Mouse (Mus musculus): Measurements from ENCODE around the gene Hnrnpul2. TPM values are rescaled to one million over a fixed set of nuclear protein-coding genes. Genes with fewer than 3 reads are reported as not detected.

The Hnrnpul2 gene
- polyA plus RNA-seq (2015; fragmentation: Nextera tagmentation; extraction: Ambion mirVana), result 5.5 and 6.3 TPM in 2 replicates

DNA sequence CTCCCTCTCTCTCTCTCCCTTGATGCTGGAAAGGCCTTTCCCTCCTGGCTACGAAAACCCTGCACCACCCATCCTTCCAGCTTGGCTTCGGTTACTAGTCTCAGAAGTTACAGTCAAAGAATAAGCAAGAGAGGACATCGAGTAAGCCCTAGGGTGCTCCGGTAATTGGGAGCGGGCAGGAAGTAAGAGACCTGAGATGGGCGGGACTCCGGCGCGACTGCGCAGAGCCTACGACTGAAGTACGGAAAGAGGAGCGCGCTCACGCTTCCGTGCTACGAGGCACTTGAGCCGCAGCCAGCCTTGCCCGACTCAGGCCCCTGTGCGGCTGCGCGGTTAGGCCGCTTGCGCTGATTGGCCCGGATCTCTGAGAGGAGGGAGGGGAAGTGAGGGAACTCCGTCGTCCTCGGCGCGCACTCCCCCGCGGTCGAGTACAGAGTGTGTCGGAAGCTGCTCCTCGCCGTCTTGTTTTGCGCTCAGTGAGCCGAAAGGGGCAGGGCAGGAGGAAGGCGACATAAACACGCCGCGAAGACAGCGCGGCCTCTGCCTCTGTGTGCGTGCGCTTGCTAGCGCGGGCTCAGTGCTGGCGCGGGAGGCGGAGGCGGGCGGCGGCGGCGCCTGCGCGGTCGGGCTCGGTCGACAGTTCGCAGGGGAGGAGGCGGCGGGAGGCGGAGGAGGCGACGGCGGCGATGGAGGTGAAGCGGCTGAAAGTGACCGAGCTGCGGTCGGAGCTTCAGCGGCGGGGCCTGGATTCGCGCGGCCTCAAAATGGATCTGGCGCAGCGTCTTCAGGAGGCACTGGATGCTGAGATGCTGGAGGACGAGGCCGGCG lies at the start of gene Hnrnpul2:
Gene Hnrnpul2, plus strand, starts transcription at position 415 of the 828 bp plus-strand sequence.
- ATAC-seq (replicated peaks; ENCODE audit: low FRiP score, low read depth) (peak; percentile 95), DNase-seq (ENCODE audit: low spot score) (peak; percentile 99)
- H3K4me3 ChIP-seq (replicated peaks; ENCODE audit: low read depth, low read length), result peak within 1 kb of the TSS; percentile 98
- peak within 1 kb of the TSS; percentile 99 for H3K27ac ChIP-seq
- peak within 1 kb of the TSS; percentile 98 for H3K9ac ChIP-seq (ENCODE audit: low read depth, low read length)
- no peaks in the 10 kb centered on the region for H3K9me3 ChIP-seq (replicated peaks; ENCODE audit: low read length)
- H3K27me3 ChIP-seq (ENCODE audit: insufficient read depth, low read length), result no peaks in the 10 kb centered on the region
- no peaks in the 10 kb centered on the region; the same call in none of the 2 replicates for H3K4me1 ChIP-seq (replicated peaks; ENCODE audit: insufficient read depth, low read length)
- no peak for TF ChIP-seq CTCF (IDR thresholded peaks at IDR 0.05; ENCODE audit: low read depth)
- under 1% methylated on average over 82 of the region's 83 CpGs for WGBS
- peak within 1 kb of the TSS; percentile 85 for H3K4me2 ChIP-seq (ENCODE audit: low read length)
- peaks cover 25% of the 10 kb centered on the region for H3K36me3 ChIP-seq (ENCODE audit: insufficient read depth, low read length)

DNA sequence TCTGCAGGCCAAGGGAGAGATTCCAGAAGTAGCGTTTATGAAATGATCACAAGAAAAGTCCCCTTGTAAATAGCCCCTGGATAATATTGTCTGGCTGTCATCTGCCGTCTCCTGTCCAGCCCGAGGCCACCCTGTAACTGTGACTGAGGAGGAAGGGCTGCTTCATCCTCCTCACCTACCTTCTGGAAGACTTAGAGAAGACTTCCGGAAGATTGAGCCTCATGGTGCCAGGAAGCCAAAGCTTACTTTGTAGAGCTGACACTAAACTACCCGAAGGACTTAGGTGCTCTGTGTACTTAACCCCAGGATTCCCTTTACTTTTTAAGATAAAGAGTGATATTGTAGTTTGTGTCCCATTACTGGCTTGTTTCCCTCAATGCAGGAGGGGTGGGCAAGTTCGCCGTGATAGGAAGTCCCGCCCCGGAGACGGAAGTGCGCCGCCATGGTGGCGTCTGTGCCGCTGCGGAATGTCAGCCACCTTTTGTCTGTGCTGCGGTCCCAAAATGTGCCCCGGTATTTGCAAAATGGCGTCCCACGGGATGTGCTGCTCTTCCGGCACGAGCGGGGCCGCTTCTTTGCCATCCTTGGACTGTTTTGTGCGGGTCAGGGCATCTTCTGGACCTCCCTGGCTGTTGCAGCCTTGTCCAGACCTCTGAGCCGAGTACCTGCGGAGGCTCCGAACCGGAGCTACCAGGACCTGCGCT lies 49.1 kb upstream of the Hnrnpul2 start, which contains the start of gene Tmem223:
Gene Tmem223, plus strand, starts transcription at position 430 of the 704 bp plus-strand sequence.
- TF ChIP-seq CTCF (IDR thresholded peaks at IDR 0.05; ENCODE audit: low read depth), result peak; percentile 12; the same call in 1 of the 2 replicates
- DNase-seq (ENCODE audit: low spot score), result peak; percentile 90
- Histone ChIP-seq H3K4me2 (ENCODE audit: low read length) (peak within 1 kb of the TSS; percentile 74), H3K4me1 (replicated peaks; ENCODE audit: insufficient read depth, low read length) (peaks cover 14% of the 10 kb centered on the region; the same call in 1 of the 2 replicates), H3K4me3 (replicated peaks; ENCODE audit: low read depth, low read length) (peak within 1 kb of the TSS; percentile 71), H3K27me3 (ENCODE audit: insufficient read depth, low read length) (no peaks in the 10 kb centered on the region), H3K9ac (ENCODE audit: low read depth, low read length) (peak within 1 kb of the TSS; percentile 94), H3K36me3 (ENCODE audit: insufficient read depth, low read length) (peaks cover 38% of the 10 kb centered on the region), H3K9me3 (replicated peaks; ENCODE audit: low read length) (no peaks in the 10 kb centered on the region), H3K27ac (peak within 1 kb of the TSS; percentile 87)
- peak; percentile 35 for ATAC-seq (replicated peaks; ENCODE audit: low FRiP score, low read depth)
- 24% methylated on average over 29 of the region's 29 CpGs for WGBS

DNA sequence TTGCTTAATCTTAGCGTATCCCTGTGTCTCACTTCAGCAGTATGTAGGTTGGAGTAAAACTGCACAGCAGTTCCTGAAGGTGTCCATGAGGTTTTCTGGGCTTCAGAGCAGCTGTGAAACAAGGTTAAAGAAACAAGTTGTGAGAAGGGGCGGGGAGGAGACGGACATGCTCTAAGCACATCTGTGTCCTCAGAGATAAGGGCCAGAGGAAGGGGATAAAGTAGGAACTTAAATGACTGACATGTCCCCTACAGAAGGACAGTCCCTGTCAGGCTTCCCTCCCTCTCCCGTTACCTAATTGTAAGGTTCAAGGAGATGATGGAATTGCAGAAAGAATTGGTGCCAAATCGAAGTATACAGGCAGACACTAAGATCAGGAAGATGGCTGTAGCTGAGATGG lies 46.8 kb upstream of the Hnrnpul2 start:
- no peak for TF ChIP-seq CTCF (IDR thresholded peaks at IDR 0.05; ENCODE audit: low read depth)
- WGBS, result 74% methylated on average over 5 of the region's 5 CpGs
- Histone ChIP-seq H3K27me3 (ENCODE audit: insufficient read depth, low read length) (no peaks in the 10 kb centered on the region), H3K9me3 (replicated peaks; ENCODE audit: low read length) (no peaks in the 10 kb centered on the region), H3K4me2 (ENCODE audit: low read length) (peak overlapping the region; percentile 93), H3K36me3 (ENCODE audit: insufficient read depth, low read length) (peaks cover 17% of the 10 kb centered on the region), H3K4me1 (replicated peaks; ENCODE audit: insufficient read depth, low read length) (peaks cover 14% of the 10 kb centered on the region; the same call in 1 of the 2 replicates), H3K4me3 (replicated peaks; ENCODE audit: low read depth, low read length) (peak overlapping the region; percentile 73; the same call in 1 of the 2 replicates), H3K9ac (ENCODE audit: low read depth, low read length) (peak overlapping the region; percentile 94; the same call in 1 of the 2 replicates), H3K27ac (peak overlapping the region; percentile 97; the same call in 1 of the 2 replicates)
- no peak for DNase-seq (ENCODE audit: low spot score)
- no peak for ATAC-seq (replicated peaks; ENCODE audit: low FRiP score, low read depth)

DNA sequence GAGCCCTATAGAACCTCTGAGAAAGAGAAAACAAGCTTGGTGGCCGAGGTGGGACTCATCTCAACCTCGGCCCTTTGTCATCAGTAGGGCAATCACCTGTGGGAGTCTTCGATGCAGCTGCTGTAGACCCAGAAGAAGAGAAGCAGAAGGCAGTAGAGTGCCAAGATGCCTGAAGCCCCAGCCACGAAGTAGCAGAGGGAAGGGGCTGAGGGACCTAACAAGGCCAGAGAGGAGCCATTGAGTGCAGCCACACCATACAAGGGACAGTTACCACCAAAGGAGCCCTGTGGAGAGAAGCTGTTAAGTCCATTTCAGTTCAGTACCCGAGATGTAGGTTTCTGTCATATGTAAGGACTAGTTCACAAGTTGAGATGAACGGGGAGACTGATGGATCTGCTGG lies 46.4 kb upstream of the Hnrnpul2 start:
- DNase-seq (ENCODE audit: low spot score) (no peak), ATAC-seq (replicated peaks; ENCODE audit: low FRiP score, low read depth) (no peak)
- Histone ChIP-seq H3K36me3 (ENCODE audit: insufficient read depth, low read length) (peaks cover 17% of the 10 kb centered on the region), H3K4me3 (replicated peaks; ENCODE audit: low read depth, low read length) (peak overlapping the region; percentile 73), H3K27ac (peak overlapping the region; percentile 97; the same call in 1 of the 2 replicates), H3K4me2 (ENCODE audit: low read length) (peak overlapping the region; percentile 93), H3K9ac (ENCODE audit: low read depth, low read length) (peak overlapping the region; percentile 94; the same call in 1 of the 2 replicates), H3K9me3 (replicated peaks; ENCODE audit: low read length) (no peaks in the 10 kb centered on the region), H3K27me3 (ENCODE audit: insufficient read depth, low read length) (no peaks in the 10 kb centered on the region), H3K4me1 (replicated peaks; ENCODE audit: insufficient read depth, low read length) (peaks cover 14% of the 10 kb centered on the region; the same call in 1 of the 2 replicates)
- 46% methylated on average over 6 of the region's 6 CpGs for WGBS
- no peak for TF ChIP-seq CTCF (IDR thresholded peaks at IDR 0.05; ENCODE audit: low read depth)

DNA sequence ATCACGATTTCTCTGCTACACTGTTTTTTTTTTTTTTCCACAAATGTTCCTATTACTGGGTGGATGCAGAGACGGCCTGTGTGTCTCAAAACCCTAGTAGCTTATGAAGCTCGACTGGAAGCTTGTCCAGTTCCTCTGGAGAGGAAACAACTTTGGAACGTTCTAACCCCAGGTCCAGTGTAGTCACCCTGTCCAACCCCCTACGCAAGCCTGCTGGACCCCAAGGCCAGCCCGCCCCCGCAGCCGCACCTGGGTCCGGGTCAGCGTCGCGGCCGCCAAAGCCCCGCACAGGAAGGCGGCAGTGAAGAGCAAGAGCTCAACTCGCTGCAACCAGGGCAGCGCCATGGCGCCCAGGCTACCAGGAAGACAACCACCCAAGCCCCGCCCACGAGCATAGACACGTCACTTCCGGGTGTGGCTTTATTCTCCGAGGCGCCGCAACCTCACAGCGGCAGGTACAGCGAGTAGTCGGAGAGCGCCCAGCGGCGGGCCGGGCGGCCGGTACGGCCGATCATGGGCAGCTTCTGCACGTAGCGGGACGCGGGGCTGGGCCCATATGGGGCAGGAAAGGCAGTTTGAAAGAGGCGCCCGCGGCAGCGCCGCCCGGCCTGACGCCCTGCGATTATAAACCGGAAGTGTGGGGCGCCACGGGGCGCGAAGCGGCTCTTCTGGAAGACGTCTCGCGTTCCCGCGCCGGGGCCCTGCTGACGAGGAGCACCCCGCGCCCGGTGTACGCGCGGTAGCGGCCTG lies 45.5 kb upstream of the Hnrnpul2 start, which contains the start of gene Tmem179b:
Gene Tmem179b, minus strand, starts transcription at position 382 of the 750 bp plus-strand sequence.
- DNase-seq (ENCODE audit: low spot score), result peak; percentile 96

More for the DNA sequence above, 45.5 kb upstream of the Hnrnpul2 start, which contains the start of gene Tmem179b:
- peaks cover 14% of the 10 kb centered on the region; the same call in 1 of the 2 replicates for H3K4me1 ChIP-seq (replicated peaks; ENCODE audit: insufficient read depth, low read length)
- H3K4me3 ChIP-seq (replicated peaks; ENCODE audit: low read depth, low read length), result peak within 1 kb of the TSS; percentile 73
- peak within 1 kb of the TSS; percentile 94 for H3K9ac ChIP-seq (ENCODE audit: low read depth, low read length)
- WGBS, result under 1% methylated on average over 65 of the region's 68 CpGs
- H3K4me2 ChIP-seq (ENCODE audit: low read length), result peak within 1 kb of the TSS; percentile 93
- 0 out of 2 replicates have a peak, but pooled peaks have one; percentile 8 for TF ChIP-seq CTCF (IDR thresholded peaks at IDR 0.05; ENCODE audit: low read depth)
- no peaks in the 10 kb centered on the region for H3K27me3 ChIP-seq (ENCODE audit: insufficient read depth, low read length)
- H3K27ac ChIP-seq, result peak within 1 kb of the TSS; percentile 97
- ATAC-seq (replicated peaks; ENCODE audit: low FRiP score, low read depth), result peak; percentile 86
- H3K36me3 ChIP-seq (ENCODE audit: insufficient read depth, low read length), result peaks cover 13% of the 10 kb centered on the region
- no peaks in the 10 kb centered on the region for H3K9me3 ChIP-seq (replicated peaks; ENCODE audit: low read length)
